Mouse (Mus musculus): ENCODE measurements around the gene Fzd4. TPM values are rescaled to one million over a fixed set of nuclear protein-coding genes. Genes with fewer than 3 reads are reported as not detected.
A peak's percentile ranks its signal among the peaks of the same experiment; 100 is the strongest.

Gene Fzd4
- polyA plus RNA-seq, 1 experiment from 2014 or later = 3.0 TPM

DNA sequence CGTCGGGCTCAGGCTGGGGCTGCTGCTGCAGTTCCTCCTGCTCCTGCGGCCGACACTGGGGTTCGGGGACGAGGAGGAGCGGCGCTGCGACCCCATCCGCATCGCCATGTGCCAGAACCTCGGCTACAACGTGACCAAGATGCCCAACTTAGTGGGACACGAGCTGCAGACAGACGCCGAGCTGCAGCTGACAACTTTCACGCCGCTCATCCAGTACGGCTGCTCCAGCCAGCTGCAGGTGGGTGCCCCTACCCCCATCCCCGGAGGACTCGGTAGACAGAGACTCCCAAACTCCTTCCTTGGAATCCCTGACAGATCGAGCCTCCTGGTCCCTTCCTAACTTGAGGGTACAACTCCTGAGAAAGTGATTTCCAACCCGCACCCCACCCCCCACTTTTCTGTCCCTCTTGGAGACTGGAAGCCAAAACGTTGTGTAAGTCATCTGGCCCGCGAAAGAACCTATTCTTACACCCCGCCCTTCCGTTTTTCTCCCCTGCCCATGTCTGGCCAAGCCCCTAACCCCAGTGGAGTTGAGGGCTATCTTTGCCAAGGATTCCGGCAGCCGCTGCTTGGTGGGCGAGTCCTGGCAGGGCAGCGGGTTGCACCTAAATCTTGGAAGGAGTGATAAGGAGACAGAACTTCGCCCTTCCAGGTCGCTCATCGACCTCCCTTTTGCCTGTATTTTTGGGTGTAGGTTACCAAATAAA is 732 bp downstream of the Fzd4 start:
- Histone ChIP-seq H3K27ac (peak overlapping the region; percentile 90), H3K9me3 (no peaks in the 10 kb centered on the region), H3K4me3 (peak overlapping the region; percentile 77), H3K27me3 (ENCODE audit: insufficient read depth, poor library complexity, severe bottlenecking) (peaks cover 34% of the 10 kb centered on the region), H3K36me3 (peaks cover 16% of the 10 kb centered on the region), H3K4me1 (replicated peaks) (peaks cover 39% of the 10 kb centered on the region)
- WGBS = under 1% methylated on average over 35 of the region's 35 CpGs
- DNase-seq (ENCODE audit: low spot score) = no peak

DNA sequence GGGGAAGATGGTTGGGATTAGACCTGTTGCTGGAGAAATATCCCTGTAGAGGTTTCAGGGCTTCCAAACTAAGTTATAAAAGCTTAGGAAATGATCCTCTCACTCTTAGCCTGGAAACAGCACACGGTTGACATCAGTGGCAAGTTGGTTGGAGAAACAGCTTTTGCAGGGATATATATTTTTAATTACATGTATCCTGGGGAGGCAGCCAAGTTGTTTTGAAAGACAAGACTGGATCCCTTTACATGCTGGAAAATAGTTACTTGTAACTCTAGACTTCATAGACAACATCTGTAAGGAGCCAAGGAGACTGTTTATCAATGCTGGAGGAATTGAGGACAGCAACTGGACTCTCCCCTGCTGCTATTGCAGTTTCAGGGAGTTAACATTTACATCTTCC is 1.9 kb downstream of the Fzd4 start:
- Histone ChIP-seq H3K9me3 (no peaks in the 10 kb centered on the region), H3K4me3 (peak overlapping the region; percentile 77), H3K4me1 (replicated peaks) (peaks cover 40% of the 10 kb centered on the region), H3K27me3 (ENCODE audit: insufficient read depth, poor library complexity, severe bottlenecking) (peaks cover 34% of the 10 kb centered on the region), H3K27ac (no peak overlapping the region), H3K36me3 (peaks cover 18% of the 10 kb centered on the region)
- WGBS = 60% methylated on average over 1 of the region's 1 CpGs
- no peak for DNase-seq (ENCODE audit: low spot score)

DNA sequence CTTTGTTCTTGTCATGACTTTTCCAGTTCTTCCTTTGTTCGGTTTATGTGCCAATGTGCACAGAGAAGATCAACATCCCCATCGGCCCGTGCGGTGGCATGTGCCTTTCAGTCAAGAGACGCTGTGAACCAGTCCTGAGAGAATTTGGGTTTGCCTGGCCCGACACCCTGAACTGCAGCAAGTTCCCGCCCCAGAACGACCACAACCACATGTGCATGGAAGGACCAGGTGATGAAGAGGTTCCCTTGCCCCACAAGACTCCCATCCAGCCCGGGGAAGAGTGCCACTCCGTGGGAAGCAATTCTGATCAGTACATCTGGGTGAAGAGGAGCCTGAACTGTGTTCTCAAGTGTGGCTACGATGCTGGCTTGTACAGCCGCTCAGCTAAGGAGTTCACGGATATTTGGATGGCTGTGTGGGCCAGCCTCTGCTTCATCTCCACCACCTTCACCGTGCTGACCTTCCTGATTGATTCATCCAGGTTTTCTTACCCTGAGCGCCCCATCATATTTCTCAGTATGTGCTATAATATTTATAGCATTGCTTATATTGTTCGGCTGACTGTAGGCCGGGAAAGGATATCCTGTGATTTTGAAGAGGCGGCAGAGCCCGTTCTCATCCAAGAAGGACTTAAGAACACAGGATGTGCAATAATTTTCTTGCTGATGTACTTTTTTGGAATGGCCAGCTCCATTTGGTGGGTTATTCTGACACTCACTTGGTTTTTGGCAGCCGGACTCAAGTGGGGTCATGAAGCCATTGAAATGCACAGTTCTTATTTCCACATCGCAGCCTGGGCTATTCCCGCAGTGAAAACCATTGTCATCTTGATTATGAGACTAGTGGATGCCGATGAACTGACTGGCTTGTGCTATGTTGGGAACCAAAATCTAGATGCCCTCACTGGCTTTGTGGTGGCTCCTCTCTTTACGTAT is 3.1 kb downstream of the Fzd4 start:
- WGBS = 90% methylated on average over 24 of the region's 24 CpGs
- Histone ChIP-seq H3K36me3 (peaks cover 19% of the 10 kb centered on the region), H3K27ac (no peak overlapping the region), H3K9me3 (no peaks in the 10 kb centered on the region), H3K4me1 (replicated peaks) (peaks cover 31% of the 10 kb centered on the region), H3K4me3 (no peak overlapping the region), H3K27me3 (ENCODE audit: insufficient read depth, poor library complexity, severe bottlenecking) (peaks cover 27% of the 10 kb centered on the region)
- no peak for DNase-seq (ENCODE audit: low spot score)

DNA sequence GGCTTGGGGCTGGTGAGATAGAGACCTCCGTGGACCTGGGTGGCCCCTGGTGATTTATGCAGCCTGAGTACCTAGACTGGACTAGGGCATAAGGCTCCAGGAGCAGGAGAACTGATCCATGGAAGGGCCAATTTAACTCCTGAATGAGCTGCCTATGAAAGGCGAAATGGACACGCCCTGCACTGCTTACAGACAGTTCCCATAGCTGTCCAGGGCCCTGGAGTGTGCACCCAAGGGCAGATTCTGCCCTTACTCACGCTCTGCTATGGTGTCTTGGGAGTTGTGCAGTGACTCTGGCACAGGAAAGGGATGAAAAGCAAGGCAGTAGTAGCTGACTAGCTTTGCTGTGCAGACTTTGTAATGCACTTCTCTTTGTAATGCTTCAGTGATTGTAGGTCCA is 6.1 kb downstream of the Fzd4 start:
- Histone ChIP-seq H3K4me1 (replicated peaks) (peaks cover 13% of the 10 kb centered on the region), H3K9me3 (no peaks in the 10 kb centered on the region), H3K4me3 (no peak overlapping the region), H3K27me3 (ENCODE audit: insufficient read depth, poor library complexity, severe bottlenecking) (peaks cover 12% of the 10 kb centered on the region), H3K36me3 (peaks cover 23% of the 10 kb centered on the region), H3K27ac (no peak overlapping the region)
- 76% methylated on average over 4 of the region's 4 CpGs for WGBS
- DNase-seq (ENCODE audit: low spot score) = no peak

DNA sequence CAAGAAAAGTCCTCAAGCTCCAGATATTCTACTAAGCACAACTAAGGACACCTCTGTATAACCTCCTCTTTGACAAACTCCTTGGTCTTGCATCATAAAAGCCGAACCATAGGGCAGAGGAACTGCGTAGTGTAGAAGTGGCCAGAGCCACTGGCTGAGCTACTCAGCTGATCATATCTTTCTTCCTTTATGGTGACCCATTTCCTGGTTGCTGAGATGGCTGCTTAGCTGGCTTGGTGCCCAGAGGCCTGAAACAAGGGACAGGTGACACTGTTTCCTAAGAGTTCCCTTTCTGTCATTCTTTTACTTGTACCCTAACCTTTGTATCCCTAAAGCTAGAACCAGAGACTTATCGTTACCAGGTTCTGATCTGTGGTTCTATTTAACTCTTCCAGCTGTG is 7.2 kb downstream of the Fzd4 start:
- WGBS = 91% methylated on average over 3 of the region's 3 CpGs
- peaks cover 23% of the 10 kb centered on the region for H3K36me3 ChIP-seq
- H3K4me3 ChIP-seq = no peak overlapping the region
- no peaks in the 10 kb centered on the region for H3K9me3 ChIP-seq
- no peak overlapping the region for H3K27ac ChIP-seq
- no peak for DNase-seq (ENCODE audit: low spot score)
- H3K27me3 ChIP-seq (ENCODE audit: insufficient read depth, poor library complexity, severe bottlenecking) = peaks cover 5% of the 10 kb centered on the region; the same call in 1 of the 2 replicates
- peaks cover 4% of the 10 kb centered on the region for H3K4me1 ChIP-seq (replicated peaks)

DNA sequence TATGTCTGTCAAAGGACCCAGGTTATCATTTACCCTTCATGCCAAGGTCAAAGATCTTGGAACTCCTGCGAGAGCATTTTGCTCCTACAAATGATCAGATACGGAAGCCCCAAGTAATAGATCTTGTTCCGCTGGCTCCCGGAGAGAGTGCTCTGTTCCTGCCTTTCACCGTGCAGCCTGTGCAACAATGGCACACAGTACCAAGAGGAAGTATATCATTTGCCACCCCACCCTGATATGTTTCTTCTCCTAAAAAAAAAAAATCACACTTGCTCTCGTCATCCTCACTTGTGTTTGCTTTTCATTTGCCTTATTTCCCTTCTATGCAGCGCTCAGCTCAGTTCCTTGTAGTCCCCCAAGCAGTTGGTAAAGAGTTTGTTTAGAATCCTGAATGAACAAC is 7.9 kb downstream of the Fzd4 start:
- Histone ChIP-seq H3K4me1 (replicated peaks) (peaks cover 4% of the 10 kb centered on the region; the same call in 1 of the 2 replicates), H3K27ac (no peak overlapping the region), H3K36me3 (peaks cover 20% of the 10 kb centered on the region), H3K4me3 (no peak overlapping the region), H3K9me3 (no peaks in the 10 kb centered on the region), H3K27me3 (ENCODE audit: insufficient read depth, poor library complexity, severe bottlenecking) (peaks cover 4% of the 10 kb centered on the region; the same call in 1 of the 2 replicates)
- 87% methylated on average over 7 of the region's 7 CpGs for WGBS
- no peak for DNase-seq (ENCODE audit: low spot score)

DNA sequence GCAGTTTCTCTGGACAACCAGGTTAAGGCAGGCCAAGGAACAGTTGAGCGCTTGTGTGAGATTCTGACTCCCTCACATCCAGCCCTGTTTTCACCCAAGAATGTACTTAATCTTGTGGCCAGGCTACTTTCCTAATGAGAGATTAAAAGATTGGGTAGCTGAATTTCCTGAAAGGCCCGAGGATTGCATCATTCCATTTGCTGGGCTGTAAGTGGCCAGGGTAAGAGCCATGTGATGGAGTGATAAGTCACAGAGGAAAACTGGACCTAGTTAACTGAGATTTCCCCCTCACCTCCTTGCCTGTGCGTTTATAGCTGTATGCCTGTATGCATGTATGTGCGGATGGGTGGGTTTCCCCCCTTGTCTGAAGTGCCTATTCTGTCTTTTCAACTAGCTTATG is 11.9 kb downstream of the Fzd4 start:
- H3K27ac ChIP-seq = no peak overlapping the region
- H3K36me3 ChIP-seq = peaks cover 5% of the 10 kb centered on the region; the same call in 1 of the 2 replicates
- peaks cover 3% of the 10 kb centered on the region for H3K4me1 ChIP-seq (replicated peaks)
- WGBS = 85% methylated on average over 4 of the region's 4 CpGs
- no peaks in the 10 kb centered on the region for H3K9me3 ChIP-seq
- H3K4me3 ChIP-seq = no peak overlapping the region
- 0 out of 2 replicates have a peak, but pooled peaks cover 3% of the 10 kb centered on the region for H3K27me3 ChIP-seq (ENCODE audit: insufficient read depth, poor library complexity, severe bottlenecking)
- no peak for DNase-seq (ENCODE audit: low spot score)

DNA sequence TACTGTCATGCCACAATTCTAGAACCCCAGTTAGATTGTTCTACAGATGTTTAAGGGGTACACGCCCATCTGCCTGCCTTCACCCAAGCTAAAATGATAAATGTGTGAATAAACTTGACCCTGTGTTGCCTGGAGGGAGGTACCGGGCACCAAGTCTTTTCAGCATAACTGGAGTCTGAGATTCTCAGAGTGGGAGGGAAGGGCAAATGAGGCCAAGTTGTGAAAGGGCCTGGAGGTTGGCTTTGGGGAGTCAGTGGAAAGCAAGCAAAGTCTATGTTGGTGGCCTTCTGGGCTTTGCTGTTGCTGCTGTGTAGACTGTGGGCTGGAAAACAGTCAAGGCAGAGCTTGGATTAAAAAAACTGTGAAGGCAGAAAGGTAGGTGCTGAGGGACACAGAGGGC is 13.6 kb downstream of the Fzd4 start:
- peaks cover 4% of the 10 kb centered on the region for H3K4me1 ChIP-seq (replicated peaks)
- 0 out of 2 replicates have a peak, but pooled peaks cover under 1% of the 10 kb centered on the region for H3K36me3 ChIP-seq
- H3K4me3 ChIP-seq = no peak overlapping the region
- H3K9me3 ChIP-seq = no peaks in the 10 kb centered on the region
- WGBS = 78% methylated on average over 2 of the region's 2 CpGs
- H3K27ac ChIP-seq = peak overlapping the region; percentile 30; the same call in 1 of the 2 replicates
- no peak for DNase-seq (ENCODE audit: low spot score)
- H3K27me3 ChIP-seq (ENCODE audit: insufficient read depth, poor library complexity, severe bottlenecking) = 0 out of 2 replicates have a peak, but pooled peaks cover 3% of the 10 kb centered on the region

DNA sequence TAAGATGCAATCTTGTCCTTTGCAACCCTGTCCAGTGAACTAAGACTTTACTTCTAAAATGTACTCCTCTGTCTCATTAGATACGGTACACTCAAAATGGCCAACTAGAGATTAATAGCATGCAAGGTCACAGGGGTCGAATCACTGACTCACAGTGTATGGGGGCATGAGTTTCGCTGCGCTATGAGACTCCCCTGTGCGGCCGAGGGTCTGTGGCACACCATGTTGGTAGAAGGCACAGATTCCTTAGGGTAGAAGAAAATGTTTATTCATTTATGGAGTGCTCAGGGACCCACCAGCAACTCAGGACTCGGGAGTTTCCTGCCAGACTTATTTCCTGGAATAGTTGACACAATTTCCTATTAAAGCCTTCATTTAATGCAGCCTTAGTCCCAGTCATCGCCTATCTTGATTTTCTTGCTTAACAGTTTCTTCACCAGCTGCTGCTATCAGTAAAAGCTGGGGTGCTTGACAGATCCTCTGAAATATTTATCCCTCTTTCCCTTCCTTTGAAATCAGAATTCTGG is 14.0 kb downstream of the Fzd4 start:
- Histone ChIP-seq H3K27ac (no peak overlapping the region), H3K4me3 (no peak overlapping the region), H3K27me3 (ENCODE audit: insufficient read depth, poor library complexity, severe bottlenecking) (0 out of 2 replicates have a peak, but pooled peaks cover 3% of the 10 kb centered on the region), H3K36me3 (no peaks in the 10 kb centered on the region), H3K4me1 (replicated peaks) (peaks cover 9% of the 10 kb centered on the region), H3K9me3 (no peaks in the 10 kb centered on the region)
- no peak for DNase-seq (ENCODE audit: low spot score)
- WGBS = 73% methylated on average over 8 of the region's 8 CpGs

DNA sequence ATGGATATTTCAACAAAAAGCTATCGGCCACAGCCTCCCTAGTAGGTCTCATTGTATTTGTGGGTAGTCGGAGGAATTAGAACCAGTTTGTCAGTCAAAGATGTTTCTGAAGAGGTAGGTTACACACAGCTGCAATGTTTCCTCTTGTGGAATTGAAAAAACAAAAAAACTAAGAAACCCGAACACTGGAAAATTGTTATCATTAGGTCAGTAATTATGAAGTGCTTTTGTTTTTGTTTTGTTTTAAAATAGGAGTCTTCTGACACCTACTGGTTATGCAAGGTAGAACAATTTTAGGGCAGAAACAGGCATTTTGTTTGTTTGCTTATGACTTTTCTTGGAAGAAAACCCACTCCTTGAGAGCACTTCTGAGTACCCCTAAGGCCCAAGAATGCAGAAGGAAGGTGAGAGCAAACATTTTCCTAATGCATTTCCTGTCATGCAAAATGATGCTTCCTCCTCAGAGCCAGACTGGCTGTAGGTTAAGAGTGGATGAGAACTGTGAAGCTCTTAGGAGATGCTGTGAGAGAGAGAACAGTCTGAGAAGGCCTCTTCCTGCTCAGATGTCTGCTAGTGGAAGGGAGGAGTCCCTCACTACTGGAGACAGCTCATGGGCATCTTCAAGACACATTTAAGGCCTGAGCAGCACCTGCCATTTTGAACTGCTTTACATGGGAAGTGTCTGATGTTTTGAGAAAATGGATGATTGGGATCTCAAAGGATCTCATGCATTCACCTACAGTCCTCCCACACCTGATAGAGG is 14.9 kb downstream of the Fzd4 start:
- H3K27me3 ChIP-seq (ENCODE audit: insufficient read depth, poor library complexity, severe bottlenecking) = 0 out of 2 replicates have a peak, but pooled peaks cover 3% of the 10 kb centered on the region
- peaks cover 16% of the 10 kb centered on the region for H3K4me1 ChIP-seq (replicated peaks)
- no peaks in the 10 kb centered on the region for H3K36me3 ChIP-seq
- no peak overlapping the region for H3K4me3 ChIP-seq
- H3K9me3 ChIP-seq = no peaks in the 10 kb centered on the region
- H3K27ac ChIP-seq = no peak overlapping the region
- 68% methylated on average over 3 of the region's 3 CpGs for WGBS
- DNase-seq (ENCODE audit: low spot score) = no peak

DNA sequence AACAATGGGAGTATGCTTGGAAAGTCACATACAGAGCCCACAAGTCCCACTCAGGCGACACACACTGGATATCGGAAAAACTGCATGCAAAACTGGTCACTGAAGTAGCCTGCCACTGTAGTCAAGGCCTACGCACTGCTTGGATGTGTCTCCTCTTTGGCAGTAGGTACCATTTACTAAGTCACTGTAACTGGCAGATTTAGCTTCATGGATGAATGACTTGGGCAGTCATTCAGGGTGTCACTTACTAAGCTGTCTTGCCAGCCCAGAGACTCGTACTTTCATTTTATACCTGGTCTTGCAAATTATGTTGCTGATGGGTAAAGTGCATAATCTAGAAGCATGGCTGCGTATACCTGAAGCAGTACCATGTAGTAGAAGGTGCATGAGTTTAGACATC is 17.1 kb downstream of the Fzd4 start:
- Histone ChIP-seq H3K36me3 (no peaks in the 10 kb centered on the region), H3K27ac (no peak overlapping the region), H3K4me3 (no peak overlapping the region), H3K9me3 (no peaks in the 10 kb centered on the region), H3K27me3 (ENCODE audit: insufficient read depth, poor library complexity, severe bottlenecking) (0 out of 2 replicates have a peak, but pooled peaks cover 3% of the 10 kb centered on the region), H3K4me1 (replicated peaks) (peaks cover 20% of the 10 kb centered on the region)
- no peak for DNase-seq (ENCODE audit: low spot score)
- 93% methylated on average over 5 of the region's 5 CpGs for WGBS

DNA sequence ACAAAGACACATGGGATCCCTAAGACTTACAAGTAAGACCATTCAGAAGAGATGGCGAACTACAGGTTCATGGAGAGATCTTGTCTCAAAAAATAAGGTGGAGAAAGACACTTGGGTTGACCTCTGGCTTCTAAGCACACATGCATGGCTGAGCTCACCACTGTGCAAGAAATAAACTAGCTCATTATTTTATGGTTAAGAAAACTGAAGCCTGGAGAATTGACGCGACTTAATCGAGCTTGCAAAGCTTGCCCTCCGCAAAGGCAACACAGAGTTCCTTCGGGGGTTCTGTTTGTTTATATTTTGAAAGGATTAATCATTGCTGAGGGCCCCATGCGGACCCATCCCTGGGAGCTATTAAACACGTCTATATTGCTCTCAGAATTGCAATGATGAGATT is 18.5 kb downstream of the Fzd4 start:
- no peak overlapping the region for H3K4me3 ChIP-seq
- 50% methylated on average over 8 of the region's 8 CpGs for WGBS
- H3K36me3 ChIP-seq = no peaks in the 10 kb centered on the region
- H3K4me1 ChIP-seq (replicated peaks) = peaks cover 20% of the 10 kb centered on the region
- H3K9me3 ChIP-seq = no peaks in the 10 kb centered on the region
- DNase-seq (ENCODE audit: low spot score) = no peak
- no peaks in the 10 kb centered on the region for H3K27me3 ChIP-seq (ENCODE audit: insufficient read depth, poor library complexity, severe bottlenecking)
- H3K27ac ChIP-seq = no peak overlapping the region
